Mouse (Mus musculus): ENCODE data around the gene Kdelr3. TPM values are rescaled to one million over a fixed set of nuclear protein-coding genes. Genes with fewer than 3 reads are reported as not detected.

Kdelr3 gene
- total RNA-seq (2021): 10 to 100 TPM; 29.9 to 38.0 TPM
- long read RNA-seq, experiment 1, transcript Kdelr3-201 (5 exons, 1,411 nt): major isoform, 19 of 21 reads
- long read RNA-seq, experiment 1, partial matches to known transcripts: 0 of 21 reads
- long read RNA-seq, experiment 1, other reads (novel, unspliced or antisense): 2 of 21 reads
- long read RNA-seq, experiment 2, transcript Kdelr3-201 (5 exons, 1,411 nt): major isoform, 13 of 14 reads
- long read RNA-seq, experiment 2, partial matches to known transcripts: 0 of 14 reads
- long read RNA-seq, experiment 2, other reads (novel, unspliced or antisense): 1 of 14 reads

DNA sequence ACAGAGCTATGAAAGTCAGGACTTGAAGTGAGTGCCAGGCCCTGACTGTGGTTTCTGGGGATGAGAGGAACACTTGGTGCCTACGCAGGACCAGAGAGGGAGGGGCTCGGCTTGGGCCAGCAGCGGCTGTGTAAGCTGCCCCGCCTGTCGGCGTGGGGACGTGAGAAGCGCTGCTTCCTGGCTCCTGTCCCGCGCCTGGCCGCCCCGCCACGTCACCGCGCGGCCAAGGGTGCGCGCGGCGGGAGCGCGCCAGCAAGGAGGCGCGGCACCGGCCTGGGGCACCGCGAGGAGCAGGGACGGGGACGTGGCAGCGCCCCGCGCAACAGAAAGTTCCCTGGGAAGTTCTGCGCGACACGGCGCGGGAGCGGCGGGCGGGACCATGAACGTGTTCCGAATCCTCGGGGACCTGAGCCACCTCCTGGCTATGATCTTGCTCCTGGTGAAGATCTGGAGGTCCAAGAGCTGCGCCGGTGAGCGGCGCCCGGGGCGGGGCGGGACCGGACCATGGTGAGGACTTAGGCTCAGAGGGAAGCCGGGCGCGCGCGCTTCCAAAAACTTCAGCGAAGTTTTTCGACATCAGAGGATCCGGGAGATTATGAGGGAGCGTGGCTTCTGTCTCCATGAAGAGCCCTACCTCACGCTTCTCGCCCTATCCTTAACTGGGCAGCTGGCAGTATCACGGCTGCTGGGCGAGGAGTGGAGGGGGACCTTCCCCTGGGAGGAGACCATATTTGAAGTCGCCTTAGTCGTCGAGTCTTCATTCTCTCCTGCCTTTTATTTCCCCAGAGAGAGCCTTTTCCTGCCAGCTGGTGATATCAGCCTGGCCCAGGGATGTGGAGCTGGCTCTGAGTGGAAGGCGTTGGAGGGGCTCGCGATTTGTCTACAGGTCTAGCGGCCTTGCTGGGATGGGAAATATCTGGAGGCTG, at the start of gene Kdelr3:
TSS of gene Kdelr3 (plus strand) at position 241 of the 926 bp plus-strand sequence.
- peak; percentile 90 for DNase-seq

DNA sequence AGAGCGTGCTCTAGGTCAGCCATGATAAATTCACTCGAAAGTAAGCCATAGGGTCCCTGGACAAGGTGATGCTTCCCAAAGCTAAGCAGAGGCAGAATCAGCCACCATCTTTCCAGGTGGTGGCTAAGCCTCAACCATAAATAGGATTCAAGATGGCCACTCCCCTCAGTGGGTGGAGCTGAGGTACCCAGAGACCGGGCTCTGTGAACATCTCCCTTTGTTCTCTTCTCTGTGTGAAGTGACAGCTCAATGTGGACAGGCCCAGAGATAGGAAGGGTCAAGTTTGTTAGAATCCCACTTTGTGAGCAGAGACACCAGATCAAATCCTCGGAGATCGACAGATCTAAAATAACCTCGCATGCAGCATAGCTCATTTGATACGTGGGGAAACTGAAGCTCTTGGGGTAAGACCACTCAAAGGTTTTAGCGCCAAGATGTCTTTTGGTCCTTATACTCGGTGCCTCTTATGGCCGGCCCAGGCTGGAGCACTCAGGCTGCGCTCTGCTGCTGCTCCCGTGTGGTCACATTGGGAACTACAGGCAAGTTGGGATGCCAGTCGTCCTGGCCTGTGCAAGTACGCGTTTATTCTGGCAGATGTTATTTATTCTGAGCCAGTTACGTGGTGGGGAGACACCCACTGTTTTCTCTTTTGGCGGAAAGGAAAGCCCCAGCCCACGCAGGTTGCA, 49.5 kb upstream of the Kdelr3 start:
- DNase-seq: peak; percentile 90

DNA sequence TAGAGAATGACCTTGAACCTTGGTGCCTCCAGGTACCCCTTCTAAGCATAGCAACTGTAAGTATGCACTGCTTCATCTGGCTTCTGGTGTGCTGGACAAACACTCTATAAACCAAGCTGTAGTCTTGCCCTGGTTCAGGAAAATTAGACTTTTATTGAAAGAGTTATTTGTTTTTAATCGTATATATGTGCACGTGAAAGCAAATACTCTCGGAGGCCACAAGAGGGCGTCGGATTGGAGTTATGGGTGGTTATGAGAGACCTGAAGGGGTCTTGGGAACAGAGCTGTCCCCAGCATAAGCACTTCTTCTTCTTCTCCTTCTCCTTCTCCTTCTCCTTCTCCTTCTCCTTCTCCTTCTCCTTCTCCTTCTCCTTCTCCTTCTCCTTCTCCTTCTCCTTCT, 46.6 kb upstream of the Kdelr3 start:
- DNase-seq: no peak

DNA sequence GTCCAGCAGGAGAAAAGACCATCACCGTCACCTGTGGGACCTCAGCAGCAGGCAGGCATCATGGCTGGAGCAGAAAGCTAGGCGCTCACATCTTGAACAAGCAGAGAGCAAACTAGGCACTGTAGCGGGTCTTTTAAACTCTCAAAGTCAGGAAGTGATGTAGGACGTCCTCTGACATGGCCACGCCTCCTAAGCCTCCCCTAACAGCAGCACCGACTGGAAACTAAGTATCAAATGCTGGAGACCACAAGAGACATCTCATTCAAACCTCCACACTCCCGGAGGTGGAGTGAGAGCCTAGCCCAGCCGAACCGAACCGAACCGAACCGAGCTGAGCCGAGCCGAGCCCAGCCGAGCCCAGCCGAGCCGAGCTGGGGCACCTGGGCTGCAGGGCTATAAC, 45.6 kb upstream of the Kdelr3 start:
- no peak for DNase-seq

DNA sequence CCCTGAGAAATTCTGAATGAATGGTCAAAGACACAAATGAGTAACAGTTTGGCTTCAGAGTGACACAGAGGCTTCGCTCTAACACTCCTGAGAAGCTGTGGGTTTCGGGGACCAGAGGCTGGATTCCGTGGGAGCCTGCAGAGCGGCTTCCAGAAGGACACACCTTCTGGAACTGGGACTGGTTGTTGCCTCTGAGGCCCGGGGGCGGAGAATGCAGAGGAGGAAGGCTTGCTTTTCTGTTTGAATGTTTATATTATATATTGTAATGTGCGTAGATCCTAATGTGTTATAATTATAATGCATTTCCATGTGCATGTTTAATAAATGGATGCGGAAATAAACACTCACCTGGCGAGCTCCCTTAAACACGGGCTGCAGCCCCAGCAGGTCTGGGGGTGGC, 45.1 kb upstream of the Kdelr3 start:
- no peak for DNase-seq

DNA sequence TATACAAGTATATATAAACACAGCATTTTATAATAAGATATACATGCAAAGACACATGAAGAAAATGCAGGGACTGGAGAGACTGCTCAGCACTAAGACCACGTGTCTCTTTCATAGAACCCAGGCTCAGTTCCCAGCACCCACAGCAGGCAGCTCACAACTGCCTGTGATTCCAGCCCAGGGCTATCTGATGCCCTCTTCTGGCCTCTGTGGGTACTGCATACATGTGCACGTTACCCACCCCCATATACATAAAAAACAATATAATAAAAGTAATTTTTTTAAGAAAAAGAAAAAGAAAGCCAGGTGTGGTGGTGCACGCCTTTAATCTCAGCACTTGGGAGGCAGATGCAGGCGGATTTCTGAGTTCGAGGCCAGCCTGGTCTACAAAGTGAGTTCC, 43.2 kb upstream of the Kdelr3 start:
- no peak for DNase-seq

DNA sequence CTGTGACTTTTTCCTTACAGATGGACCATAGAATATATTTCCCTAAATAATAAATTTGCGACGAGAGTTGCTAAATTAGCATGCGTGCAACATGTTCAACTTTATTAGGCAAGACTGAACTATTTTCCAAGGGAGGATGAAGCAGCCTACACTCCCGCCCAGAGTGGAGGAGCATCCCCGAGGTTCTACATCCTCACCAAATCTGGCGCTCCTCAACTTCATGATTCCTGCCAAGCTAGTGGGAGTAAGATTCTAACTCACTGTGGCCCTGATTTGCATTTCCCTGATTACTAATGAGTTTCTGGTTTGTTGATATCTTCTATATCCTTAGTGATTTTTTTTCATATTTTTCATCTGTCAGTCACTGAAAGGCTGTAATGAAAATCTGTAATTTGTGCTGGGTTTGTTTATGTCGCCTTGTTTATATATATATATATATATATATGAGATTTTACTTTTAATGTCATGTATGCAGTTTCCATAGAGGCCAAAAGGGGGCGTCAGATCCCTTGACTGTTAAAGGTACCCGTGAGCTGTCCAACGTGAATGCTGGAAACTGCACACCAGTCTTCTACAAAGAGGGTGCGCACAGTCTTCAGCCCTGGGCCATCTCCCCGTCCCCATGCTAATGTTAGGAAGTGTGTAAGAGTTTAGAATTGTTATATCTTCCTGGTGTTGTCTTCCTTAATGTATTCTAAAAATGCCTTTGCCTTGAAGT, 42.4 kb upstream of the Kdelr3 start:
- DNase-seq: no peak

DNA sequence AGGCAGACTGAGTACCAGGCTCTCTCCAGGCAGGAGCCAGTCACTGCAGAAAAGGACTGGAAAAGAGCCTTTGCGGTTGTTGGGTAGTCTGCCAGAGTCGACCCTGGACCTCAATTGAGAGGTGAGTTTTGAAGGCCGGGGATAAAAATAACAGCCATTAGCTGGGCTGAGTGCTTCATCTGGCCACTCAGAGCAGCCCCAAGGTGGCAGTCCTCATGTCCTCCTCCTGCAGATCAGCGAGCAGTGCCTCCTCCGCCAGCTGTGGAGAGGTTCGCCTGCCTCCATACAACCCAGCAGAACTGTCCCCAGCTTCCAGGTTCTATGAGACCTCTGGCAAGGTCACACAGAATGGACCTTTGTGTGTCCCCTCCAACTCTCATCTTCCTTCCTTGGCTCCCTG, 39.0 kb upstream of the Kdelr3 start:
- no peak for DNase-seq

DNA sequence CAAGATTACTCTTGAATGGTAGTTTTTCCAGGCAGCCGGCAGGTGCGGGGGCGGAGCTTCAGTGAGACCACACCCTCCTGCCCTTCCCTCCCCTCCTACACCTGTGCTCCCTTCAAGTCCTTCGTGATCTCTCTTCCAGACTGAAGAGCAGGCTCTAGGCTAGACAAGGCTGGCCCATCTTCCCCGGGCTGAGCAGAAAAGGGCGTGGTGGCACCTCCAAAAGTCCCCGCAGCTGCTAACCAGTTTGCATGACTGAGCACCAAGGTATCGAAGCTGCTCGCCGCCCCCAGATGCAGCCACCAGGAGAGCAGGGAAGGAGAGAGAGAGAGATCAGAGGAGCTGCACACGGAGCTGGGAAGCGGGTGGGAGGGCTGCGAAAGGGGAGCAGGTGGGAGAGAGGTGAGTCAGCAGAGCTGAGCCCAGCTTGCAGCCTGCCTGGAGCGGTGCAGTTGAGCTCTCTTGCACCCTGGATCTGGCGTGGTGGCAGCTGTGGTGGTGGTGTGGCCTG, 35.0 kb upstream of the Kdelr3 start:
- no peak for DNase-seq

DNA sequence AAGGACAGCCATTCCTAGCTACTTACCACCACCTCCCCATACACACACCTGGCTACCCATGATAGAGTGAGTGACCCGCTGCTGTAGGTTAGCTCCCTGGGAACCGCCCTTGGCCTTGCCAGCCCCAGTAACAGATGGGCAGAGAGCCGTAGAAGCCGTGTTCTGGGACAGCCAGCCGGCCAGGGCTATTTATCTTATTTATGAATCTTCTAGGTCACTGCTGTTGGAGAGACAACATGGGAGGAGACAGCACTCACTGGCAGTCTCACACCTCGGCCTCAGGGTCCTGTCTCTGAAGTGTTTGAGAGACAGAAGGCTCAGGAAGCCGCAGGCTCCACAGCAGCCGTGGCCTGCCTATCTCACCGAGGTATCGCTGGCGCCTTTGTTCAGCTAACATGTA, 26.7 kb upstream of the Kdelr3 start:
- DNase-seq: no peak

DNA sequence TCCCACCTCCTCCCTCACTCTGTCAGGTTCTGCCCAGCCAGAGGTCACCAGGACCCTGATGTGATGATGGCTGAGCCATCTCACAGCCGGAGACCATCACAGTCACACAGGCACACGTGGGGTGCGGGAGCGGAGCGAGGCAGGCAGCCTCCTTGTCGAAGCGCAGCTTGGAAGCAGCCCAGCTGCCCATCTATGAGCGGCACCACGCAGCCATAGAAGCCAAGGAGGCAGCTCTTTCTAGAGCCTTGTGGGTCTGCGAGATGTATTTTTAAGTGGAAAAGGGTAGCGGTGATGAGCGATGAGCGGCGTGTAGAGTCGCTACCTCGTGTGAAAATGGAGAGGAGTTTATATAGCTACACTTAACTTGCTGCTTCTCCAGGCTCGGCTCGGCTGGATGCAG, 22.7 kb upstream of the Kdelr3 start:
- DNase-seq: no peak

DNA sequence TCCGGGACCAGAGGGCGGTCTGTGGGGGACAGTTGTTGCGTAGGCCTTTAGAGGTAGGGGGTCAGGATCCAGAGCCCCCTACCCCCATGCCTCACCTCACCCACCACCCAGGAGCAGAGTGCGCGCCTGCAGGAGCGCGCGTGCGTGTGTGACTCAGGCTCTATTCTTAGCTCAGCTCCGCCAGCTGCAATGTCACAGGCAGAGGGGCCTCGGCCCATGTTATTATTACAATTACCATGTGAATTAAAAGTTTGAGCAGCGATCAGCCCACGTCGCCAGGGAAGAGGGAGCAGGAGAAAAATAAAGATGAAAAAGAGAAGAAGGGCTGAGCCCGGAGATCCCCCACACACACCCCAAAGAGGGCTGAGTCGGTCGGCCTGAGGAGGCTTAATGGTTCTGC, 16.1 kb upstream of the Kdelr3 start:
- DNase-seq: no peak

DNA sequence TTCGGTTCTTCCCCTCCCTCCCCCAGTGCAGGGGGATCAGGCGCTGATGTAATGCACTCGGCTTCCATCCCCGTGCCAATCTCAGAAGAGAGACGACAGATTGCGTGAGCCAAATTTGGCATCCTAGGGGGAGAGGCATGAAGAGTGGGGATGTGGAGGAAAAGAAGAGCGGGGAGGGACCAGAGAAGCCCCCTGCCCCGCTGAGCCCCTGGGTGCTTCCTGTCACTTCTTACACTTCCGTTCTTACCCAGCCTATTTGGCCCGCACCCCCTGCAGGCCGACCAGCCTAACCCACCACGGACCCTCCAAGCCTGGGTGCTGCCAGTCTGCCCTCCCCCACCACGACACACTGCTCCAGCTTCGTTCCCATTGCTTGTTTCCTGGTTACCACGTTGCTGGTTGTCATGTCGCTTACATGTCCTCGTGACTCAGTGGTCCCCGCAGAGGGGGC, 13.3 kb upstream of the Kdelr3 start:
- DNase-seq: no peak

DNA sequence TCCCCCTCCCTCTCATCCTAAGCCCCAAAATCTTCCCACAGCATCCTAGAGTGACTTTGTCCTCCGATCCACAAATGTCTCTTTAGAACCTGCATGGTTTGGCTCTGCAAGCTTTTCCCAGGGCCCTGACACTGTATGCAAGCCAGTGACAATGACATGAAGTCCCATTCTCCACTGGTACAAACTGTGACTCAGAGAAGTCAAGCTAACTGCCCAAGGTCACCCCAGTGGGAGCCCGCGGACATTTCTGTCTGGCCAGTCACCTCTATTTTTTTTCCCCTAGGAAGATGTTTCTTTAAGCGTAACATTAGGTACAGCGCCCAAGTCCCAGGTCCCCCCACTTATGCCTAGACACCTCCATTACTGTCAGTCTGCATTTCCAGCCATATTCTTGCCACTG, 12.8 kb upstream of the Kdelr3 start:
- no peak for DNase-seq

DNA sequence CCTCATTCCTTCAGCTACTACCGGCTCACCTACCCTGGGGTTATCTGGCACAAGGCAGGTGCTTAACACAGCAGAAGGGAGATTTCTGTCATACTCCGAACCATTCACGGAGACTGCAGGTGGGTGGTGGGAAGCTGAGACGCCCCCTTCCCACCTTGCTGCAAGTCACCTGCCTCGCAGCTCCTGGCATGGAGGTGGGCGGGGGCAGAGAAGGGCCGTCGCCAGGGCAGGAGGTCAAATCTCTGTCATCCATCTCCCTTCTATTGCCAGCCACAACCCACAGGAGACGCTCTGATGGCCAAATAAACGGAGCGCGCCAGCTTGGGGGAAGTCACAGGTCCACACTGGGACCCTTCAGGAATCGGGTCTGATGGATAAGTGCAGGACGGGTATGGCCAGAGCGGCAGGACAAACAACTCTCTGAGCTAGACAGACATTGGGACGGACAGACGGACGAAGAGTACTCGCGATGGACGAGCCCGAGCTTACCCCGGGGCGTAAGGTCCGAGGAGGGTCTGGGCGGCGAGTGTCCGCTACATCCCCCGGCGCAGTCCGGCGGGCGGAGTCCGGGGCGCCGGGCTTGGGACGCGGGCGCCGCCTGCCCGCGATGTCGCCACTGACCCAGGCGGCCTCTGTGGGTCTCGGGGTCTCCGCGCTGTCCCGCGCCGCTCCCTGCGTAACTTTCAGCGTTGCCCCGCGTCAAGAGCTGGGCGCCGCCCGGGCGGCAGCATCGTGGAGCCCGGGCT, 11.3 kb upstream of the Kdelr3 start, which contains the start of gene Kcnj4:
TSS of gene Kcnj4 (minus strand) at position 535 of the 746 bp plus-strand sequence.
- no peak for DNase-seq

DNA sequence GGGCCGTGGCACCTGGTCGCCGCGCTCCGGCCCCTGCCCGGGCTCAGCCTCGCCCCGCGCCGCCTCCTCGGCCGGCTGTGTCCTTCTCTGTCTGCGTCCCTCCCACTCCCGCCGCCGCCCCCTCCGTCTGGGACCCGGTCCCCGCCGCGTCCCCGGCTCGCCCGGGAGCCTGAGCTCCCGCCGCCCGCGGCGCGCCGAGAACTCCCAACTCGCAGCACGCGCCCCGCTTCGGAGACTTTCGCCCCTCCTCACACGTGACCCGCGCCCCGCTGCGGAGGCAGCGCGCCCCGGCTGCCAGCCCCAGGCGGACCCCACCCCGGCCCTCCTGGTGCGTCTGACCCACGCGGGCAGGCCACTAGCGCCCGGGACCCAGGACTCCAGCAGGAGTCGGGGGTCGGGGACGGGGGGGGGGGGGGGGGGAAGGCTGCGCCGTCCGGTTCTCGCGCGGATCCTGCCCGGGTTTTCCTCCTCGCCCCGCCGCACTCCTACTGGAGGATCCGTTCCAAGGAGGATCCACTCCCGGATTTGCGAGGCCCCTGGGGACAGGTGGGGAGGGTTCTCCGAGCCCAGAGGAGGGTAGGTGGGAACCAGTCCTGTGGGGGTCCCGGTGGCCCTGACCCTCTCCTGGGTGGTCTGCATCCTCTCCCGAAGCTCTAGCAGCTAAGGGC, 10.5 kb upstream of the Kdelr3 start:
- DNase-seq: peak; percentile 75

DNA sequence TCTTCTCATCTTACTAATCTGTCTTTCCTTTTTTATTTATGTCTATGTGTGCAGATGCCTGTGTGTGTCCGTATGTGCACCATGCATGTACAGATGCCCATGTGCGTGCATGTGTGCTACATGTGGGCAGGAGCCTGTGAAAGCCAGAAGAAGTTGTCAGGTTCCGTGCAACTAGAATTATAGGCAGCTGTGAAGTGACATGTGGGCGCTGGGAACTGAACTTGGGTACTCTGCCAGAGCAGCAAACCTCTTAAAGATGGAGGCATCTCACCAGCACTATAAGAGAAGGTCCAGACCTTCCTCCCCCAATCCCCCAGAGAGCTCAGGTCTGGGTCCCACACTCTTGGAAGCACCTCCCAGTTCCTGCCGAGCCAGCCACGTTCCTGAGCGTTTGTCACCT, 9.8 kb upstream of the Kdelr3 start:
- no peak for DNase-seq

DNA sequence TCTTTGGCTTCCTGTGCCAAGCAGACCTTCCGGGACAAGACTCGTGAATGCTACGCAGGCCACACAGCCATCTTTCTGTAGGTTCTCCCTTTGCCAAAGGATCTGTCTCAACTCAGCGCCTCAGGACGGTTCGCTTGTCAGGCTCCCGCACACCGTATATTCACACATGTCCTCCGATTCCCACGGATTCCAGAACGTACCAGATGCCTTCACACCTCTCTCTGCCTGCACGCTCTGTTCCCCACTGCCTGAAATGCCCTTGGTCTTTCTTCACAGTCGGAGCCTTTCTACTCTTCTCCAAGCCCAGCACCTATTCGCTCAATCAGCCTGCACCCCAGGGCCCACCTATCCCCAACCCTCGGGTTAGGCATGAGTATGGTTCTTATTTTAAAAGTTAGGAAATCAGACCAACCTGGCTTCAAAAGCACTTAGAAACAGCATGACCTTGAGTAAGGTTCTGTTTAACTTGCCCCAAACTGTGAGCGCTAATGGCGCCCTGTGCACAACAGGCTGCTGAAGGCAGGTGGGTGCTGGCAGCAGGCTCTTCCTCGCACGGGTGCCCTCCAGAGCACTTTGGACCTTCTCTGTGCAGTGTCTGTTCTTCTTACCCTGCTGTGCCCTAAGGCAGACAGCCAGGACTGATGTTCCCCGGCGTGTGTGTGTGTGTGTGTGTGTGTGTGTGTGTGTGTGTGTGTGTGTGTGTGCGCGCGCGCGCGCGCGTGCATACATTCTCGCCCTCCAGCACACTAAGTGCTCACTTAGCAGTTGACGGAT, 9.0 kb upstream of the Kdelr3 start:
- DNase-seq: no peak

DNA sequence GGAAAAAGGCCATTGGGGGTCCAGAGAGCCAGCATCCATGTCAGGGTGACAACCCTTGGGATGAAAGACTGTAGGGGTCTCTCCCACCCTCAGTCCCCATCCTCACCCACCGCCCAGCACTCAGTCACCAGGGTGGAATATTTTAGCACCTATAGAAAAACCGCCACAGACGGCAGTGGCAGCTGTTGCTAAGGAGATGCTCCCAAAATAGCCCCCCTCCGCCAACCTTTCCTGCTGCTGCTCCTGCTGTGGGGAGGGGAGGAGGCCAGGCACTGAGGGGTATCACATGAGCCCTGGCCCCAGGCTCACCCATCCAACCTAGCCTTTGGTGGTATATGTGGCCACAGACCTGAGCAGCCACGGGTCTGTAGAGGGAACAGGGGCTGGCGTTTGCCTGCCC, 6.2 kb upstream of the Kdelr3 start:
- no peak for DNase-seq

DNA sequence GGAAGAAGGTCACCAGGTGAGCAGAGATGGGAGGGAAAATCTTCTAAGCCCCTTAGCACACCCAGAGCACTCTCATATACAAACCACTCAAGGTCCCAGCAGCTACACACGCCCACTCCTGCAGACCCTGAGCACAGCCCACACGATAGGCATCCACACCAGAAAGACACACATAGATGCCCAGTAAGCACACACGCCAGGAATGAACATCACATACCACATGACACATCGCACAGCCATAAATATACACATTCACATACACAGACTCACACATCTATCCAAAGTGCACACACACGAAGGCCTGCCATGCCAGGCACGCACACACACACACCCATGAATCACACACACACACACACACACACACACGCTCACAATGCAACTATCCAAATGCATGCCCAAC, 5.8 kb upstream of the Kdelr3 start:
- DNase-seq: no peak

Measured in gastrocnemius, postnatal 10 days (tissue).